Mouse (Mus musculus): ENCODE measurements around the gene Celf2. TPM values are rescaled to one million over a fixed set of nuclear protein-coding genes. Genes with fewer than 3 reads are reported as not detected.

Gene Celf2
- polyA plus RNA-seq, 1 experiment from 2014 or later, result 52.0 TPM

GRCm38 (mm10) chr2:6730860-6731259 lies 778.5 kb downstream of the Celf2 start:
- Histone ChIP-seq H3K9me3 (no peaks in the 10 kb centered on the region), H3K4me2 (replicated peaks) (no peak overlapping the region), H3K27ac (no peak overlapping the region), H3K4me3 (replicated peaks) (no peak overlapping the region), H3K9ac (no peak overlapping the region), H3K36me3 (no peaks in the 10 kb centered on the region), H3K27me3 (replicated peaks) (no peaks in the 10 kb centered on the region), H3K4me1 (replicated peaks) (0 out of 2 replicates have a peak, but pooled peaks cover 9% of the 10 kb centered on the region)
- no peak for ATAC-seq
- WGBS, result 60% methylated on average over 3 of the region's 3 CpGs

- H3K27ac ChIP-seq, result no peak overlapping the region
- WGBS, result 62% methylated on average over 9 of the region's 9 CpGs
- H3K9ac ChIP-seq, result no peak overlapping the region
- H3K27me3 ChIP-seq (replicated peaks), result no peaks in the 10 kb centered on the region
- H3K4me3 ChIP-seq (replicated peaks), result no peak overlapping the region
- H3K4me1 ChIP-seq (replicated peaks), result 0 out of 2 replicates have a peak, but pooled peaks cover 9% of the 10 kb centered on the region
- ATAC-seq, result no peak
- H3K36me3 ChIP-seq, result no peaks in the 10 kb centered on the region
- H3K9me3 ChIP-seq, result no peaks in the 10 kb centered on the region
- H3K4me2 ChIP-seq (replicated peaks), result no peak overlapping the region
Observed at GRCm38 (mm10) chr2:6729984-6730383, 779.4 kb downstream of the Celf2 start.

GRCm38 (mm10) chr2:6728840-6729252 lies 780.5 kb downstream of the Celf2 start:
- H3K4me2 ChIP-seq (replicated peaks), result no peak overlapping the region
- ATAC-seq, result peak; percentile 36; the same call in 1 of the 2 replicates
- WGBS, result 91% methylated on average over 2 of the region's 2 CpGs
- H3K4me3 ChIP-seq (replicated peaks), result no peak overlapping the region
- no peaks in the 10 kb centered on the region for H3K27me3 ChIP-seq (replicated peaks)
- 0 out of 2 replicates have a peak, but pooled peaks cover 9% of the 10 kb centered on the region for H3K4me1 ChIP-seq (replicated peaks)
- H3K36me3 ChIP-seq, result no peaks in the 10 kb centered on the region
- no peak overlapping the region for H3K9ac ChIP-seq
- H3K27ac ChIP-seq, result no peak overlapping the region
- H3K9me3 ChIP-seq, result no peaks in the 10 kb centered on the region

- H3K36me3 ChIP-seq, result no peaks in the 10 kb centered on the region
- H3K4me1 ChIP-seq (replicated peaks), result 0 out of 2 replicates have a peak, but pooled peaks cover 9% of the 10 kb centered on the region
- H3K27ac ChIP-seq, result no peak overlapping the region
- H3K9ac ChIP-seq, result no peak overlapping the region
- no peak overlapping the region for H3K4me2 ChIP-seq (replicated peaks)
- ATAC-seq, result no peak
- 92% methylated on average over 5 of the region's 5 CpGs for WGBS
- no peaks in the 10 kb centered on the region for H3K27me3 ChIP-seq (replicated peaks)
- H3K4me3 ChIP-seq (replicated peaks), result no peak overlapping the region
- no peaks in the 10 kb centered on the region for H3K9me3 ChIP-seq
Observed at GRCm38 (mm10) chr2:6727366-6727765, 782.0 kb downstream of the Celf2 start.

GRCm38 (mm10) chr2:6726071-6726470 lies 783.3 kb downstream of the Celf2 start:
- Histone ChIP-seq H3K9me3 (no peaks in the 10 kb centered on the region), H3K4me3 (replicated peaks) (no peak overlapping the region), H3K4me1 (replicated peaks) (peaks cover 16% of the 10 kb centered on the region), H3K36me3 (no peaks in the 10 kb centered on the region), H3K27ac (no peak overlapping the region), H3K4me2 (replicated peaks) (no peak overlapping the region), H3K27me3 (replicated peaks) (no peaks in the 10 kb centered on the region), H3K9ac (no peak overlapping the region)
- no peak for ATAC-seq
- WGBS, result 75% methylated on average over 8 of the region's 8 CpGs

- Histone ChIP-seq H3K4me3 (replicated peaks) (no peak overlapping the region), H3K27me3 (replicated peaks) (no peaks in the 10 kb centered on the region), H3K4me1 (replicated peaks) (peaks cover 12% of the 10 kb centered on the region), H3K4me2 (replicated peaks) (no peak overlapping the region), H3K9ac (no peak overlapping the region), H3K27ac (no peak overlapping the region), H3K9me3 (no peaks in the 10 kb centered on the region), H3K36me3 (no peaks in the 10 kb centered on the region)
- 73% methylated on average over 2 of the region's 2 CpGs for WGBS
- ATAC-seq, result no peak
Observed at GRCm38 (mm10) chr2:6723602-6724001, 785.8 kb downstream of the Celf2 start.

GRCm38 (mm10) chr2:6721460-6722401 lies 787.6 kb downstream of the Celf2 start:
- Histone ChIP-seq H3K36me3 (no peaks in the 10 kb centered on the region), H3K4me3 (replicated peaks) (peak overlapping the region; percentile 32), H3K9me3 (no peaks in the 10 kb centered on the region), H3K27ac (0 out of 2 replicates have a peak overlapping the region, but pooled peaks have one; percentile 44), H3K27me3 (replicated peaks) (no peaks in the 10 kb centered on the region), H3K4me1 (replicated peaks) (peaks cover 12% of the 10 kb centered on the region), H3K9ac (peak overlapping the region; percentile 36), H3K4me2 (replicated peaks) (peak overlapping the region; percentile 72)
- 17% methylated on average over 17 of the region's 17 CpGs for WGBS
- peak; percentile 54 for ATAC-seq

- Histone ChIP-seq H3K27me3 (replicated peaks) (no peaks in the 10 kb centered on the region), H3K4me2 (replicated peaks) (peak overlapping the region; percentile 72), H3K4me3 (replicated peaks) (peak overlapping the region; percentile 32), H3K27ac (0 out of 2 replicates have a peak overlapping the region, but pooled peaks have one; percentile 32), H3K36me3 (no peaks in the 10 kb centered on the region), H3K9ac (peak overlapping the region; percentile 36), H3K9me3 (no peaks in the 10 kb centered on the region), H3K4me1 (replicated peaks) (peaks cover 9% of the 10 kb centered on the region)
- WGBS, result 20% methylated on average over 11 of the region's 11 CpGs
- ATAC-seq, result peak; percentile 92
Observed at GRCm38 (mm10) chr2:6720753-6721459, 788.5 kb downstream of the Celf2 start.

GRCm38 (mm10) chr2:6718864-6719263 lies 790.5 kb downstream of the Celf2 start:
- Histone ChIP-seq H3K9me3 (no peaks in the 10 kb centered on the region), H3K27me3 (replicated peaks) (no peaks in the 10 kb centered on the region), H3K9ac (no peak overlapping the region), H3K27ac (no peak overlapping the region), H3K4me2 (replicated peaks) (no peak overlapping the region), H3K4me3 (replicated peaks) (no peak overlapping the region), H3K36me3 (no peaks in the 10 kb centered on the region), H3K4me1 (replicated peaks) (peaks cover 9% of the 10 kb centered on the region)
- ATAC-seq, result no peak

GRCm38 (mm10) chr2:6717953-6718352 lies 791.4 kb downstream of the Celf2 start:
- 65% methylated on average over 3 of the region's 3 CpGs for WGBS
- H3K9ac ChIP-seq, result no peak overlapping the region
- no peaks in the 10 kb centered on the region for H3K36me3 ChIP-seq
- H3K27ac ChIP-seq, result no peak overlapping the region
- no peak overlapping the region for H3K4me2 ChIP-seq (replicated peaks)
- no peaks in the 10 kb centered on the region for H3K27me3 ChIP-seq (replicated peaks)
- no peak for ATAC-seq
- peaks cover 9% of the 10 kb centered on the region for H3K4me1 ChIP-seq (replicated peaks)
- H3K9me3 ChIP-seq, result no peaks in the 10 kb centered on the region
- no peak overlapping the region for H3K4me3 ChIP-seq (replicated peaks)

GRCm38 (mm10) chr2:6715562-6715961 lies 793.8 kb downstream of the Celf2 start:
- H3K4me1 ChIP-seq (replicated peaks), result no peaks in the 10 kb centered on the region
- H3K4me3 ChIP-seq (replicated peaks), result no peak overlapping the region

GRCm38 (mm10) chr2:6713529-6713928 lies 795.8 kb downstream of the Celf2 start:
- ATAC-seq, result no peak
- Histone ChIP-seq H3K36me3 (no peaks in the 10 kb centered on the region), H3K9me3 (no peaks in the 10 kb centered on the region), H3K9ac (no peak overlapping the region), H3K27me3 (replicated peaks) (no peaks in the 10 kb centered on the region), H3K27ac (no peak overlapping the region), H3K4me2 (replicated peaks) (no peak overlapping the region), H3K4me1 (replicated peaks) (no peaks in the 10 kb centered on the region), H3K4me3 (replicated peaks) (no peak overlapping the region)
- 92% methylated on average over 6 of the region's 6 CpGs for WGBS

More at GRCm38 (mm10) chr2:6715562-6715961, 793.8 kb downstream of the Celf2 start:
- Histone ChIP-seq H3K9ac (no peak overlapping the region), H3K27ac (no peak overlapping the region), H3K36me3 (no peaks in the 10 kb centered on the region), H3K4me2 (replicated peaks) (no peak overlapping the region), H3K9me3 (no peaks in the 10 kb centered on the region), H3K27me3 (replicated peaks) (no peaks in the 10 kb centered on the region)
- WGBS, result 88% methylated on average over 3 of the region's 3 CpGs
- no peak for ATAC-seq

All from intestine, embryonic 15.5 days (tissue).